Mouse (Mus musculus): ENCODE results near the gene Lsp1.

DNA sequence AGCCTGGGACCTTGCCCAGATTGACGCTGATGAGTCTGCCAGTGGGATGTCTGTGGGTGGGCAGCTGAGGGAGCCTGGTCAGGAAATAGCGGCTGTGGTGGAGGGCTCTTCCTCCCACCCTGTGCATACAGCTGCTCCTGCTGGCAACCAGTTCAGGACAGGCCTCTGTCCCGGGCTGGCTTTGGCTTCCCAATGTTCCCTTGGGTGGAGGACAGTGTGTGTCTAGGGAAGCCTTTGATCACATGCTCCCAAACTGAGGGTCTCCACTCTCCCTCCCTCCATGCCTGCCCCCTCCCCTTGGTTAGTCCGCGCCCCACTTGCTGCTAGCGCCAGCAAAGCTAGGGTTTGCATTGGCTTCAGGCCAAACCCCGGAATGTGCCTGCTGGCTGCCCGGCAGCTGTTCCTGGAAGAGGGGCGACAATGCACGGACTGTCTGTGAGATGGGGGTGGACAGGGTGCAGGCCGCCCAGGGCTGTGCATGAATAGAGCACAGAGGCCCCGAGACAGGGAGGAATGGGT is 30.4 kb upstream of the Lsp1 start:
- TF ChIP-seq CTCF (IDR thresholded peaks at IDR 0.05; ENCODE audit: borderline replicate concordance, insufficient read depth, low read length) = no peak
- TF ChIP-seq POLR2A (IDR thresholded peaks at IDR 0.05; ENCODE audit: low read depth, low read length) = no peak

Measured in embryonic fibroblast, embryonic 13.5 days (primary cell).